Mouse (Mus musculus): ENCODE results near the gene Fgf3. TPM values are rescaled to one million over a fixed set of nuclear protein-coding genes. Genes with fewer than 3 reads are reported as not detected.
A peak's percentile ranks its signal among the peaks of the same experiment; 100 is the strongest.

Fgf3 gene
- 0.05 and 0.11 TPM in 2 replicates for polyA plus RNA-seq (2015; fragmentation: Nextera tagmentation; extraction: Ambion mirVana)

DNA sequence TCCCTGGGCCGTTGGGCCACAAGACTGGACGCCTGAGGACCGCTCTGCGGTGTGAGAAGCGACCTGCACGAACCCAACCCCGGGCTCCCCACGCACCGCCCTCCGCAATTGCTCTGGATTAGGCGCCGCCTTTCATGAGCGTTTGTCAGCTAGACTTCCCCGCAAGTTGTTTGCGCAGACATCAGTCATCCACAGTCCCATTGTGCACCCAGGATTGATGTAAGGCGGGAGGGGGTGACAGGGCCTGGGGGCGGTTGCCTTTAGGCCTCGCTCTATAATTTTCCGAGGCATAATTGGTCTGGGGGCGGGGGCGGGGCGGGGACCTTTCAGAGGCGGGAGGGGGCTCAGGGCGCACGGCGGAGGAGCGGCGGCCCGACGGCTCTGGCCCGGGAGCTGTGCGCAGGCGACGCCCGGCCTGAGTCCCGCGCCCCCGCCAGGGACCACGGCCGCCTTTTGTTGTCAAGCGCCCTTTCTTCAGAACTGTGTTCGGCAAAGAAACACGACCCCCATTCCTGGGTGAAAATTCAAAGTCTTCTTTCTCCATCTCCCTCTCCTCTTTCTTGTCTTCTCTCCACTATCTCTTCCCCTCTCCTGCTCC lies at the start of gene Fgf3:
TSS of gene Fgf3 (plus strand) at position 193 of the 598 bp plus-strand sequence.
- Histone ChIP-seq H3K9ac (ENCODE audit: low read depth, low read length) (no peak within 1 kb of the TSS), H3K27me3 (ENCODE audit: control insufficient read depth, insufficient read depth, low read depth, low read length) (peaks cover 66% of the 10 kb centered on the region), H3K9me3 (replicated peaks; ENCODE audit: control insufficient read depth, low read length) (no peaks in the 10 kb centered on the region), H3K4me1 (ENCODE audit: control insufficient read depth, low read depth, low read length) (no peaks in the 10 kb centered on the region), H3K4me3 (ENCODE audit: low read depth, low read length) (no peak within 1 kb of the TSS), H3K4me2 (ENCODE audit: low read depth, low read length) (no peak within 1 kb of the TSS), H3K27ac (ENCODE audit: low read length) (no peak within 1 kb of the TSS), H3K36me3 (ENCODE audit: control insufficient read depth, insufficient read depth) (no peaks in the 10 kb centered on the region)
- 2% methylated on average over 41 of the region's 43 CpGs for WGBS (ENCODE audit: insufficient replicate concordance)
- ATAC-seq (ENCODE audit: low read depth) = no peak

DNA sequence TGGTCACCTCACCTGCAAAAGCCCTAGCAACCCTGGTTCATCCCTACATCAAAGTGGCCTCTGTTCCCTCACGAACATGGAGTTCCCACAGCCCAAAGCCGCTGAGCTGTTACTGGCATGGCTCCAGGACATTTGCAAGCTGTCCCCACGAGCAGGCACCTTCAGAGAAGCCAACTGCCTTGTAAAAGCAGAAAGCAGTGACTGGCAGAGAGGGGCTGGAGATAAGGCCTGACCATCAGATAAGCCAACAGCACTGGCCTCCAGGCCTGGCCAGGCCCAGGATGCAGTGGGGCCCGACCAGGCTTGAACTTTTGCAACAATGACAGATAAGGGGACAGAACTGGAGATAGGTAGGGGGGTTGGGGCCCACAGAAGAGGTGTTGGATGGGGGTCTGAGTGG lies 49.3 kb upstream of the Fgf3 start:
- Histone ChIP-seq H3K27ac (ENCODE audit: low read length) (peak overlapping the region; percentile 95), H3K4me3 (ENCODE audit: low read depth, low read length) (peak overlapping the region; percentile 7), H3K9me3 (replicated peaks; ENCODE audit: control insufficient read depth, low read length) (no peaks in the 10 kb centered on the region), H3K4me1 (ENCODE audit: control insufficient read depth, low read depth, low read length) (peaks cover 63% of the 10 kb centered on the region), H3K36me3 (ENCODE audit: control insufficient read depth, insufficient read depth) (no peaks in the 10 kb centered on the region), H3K9ac (ENCODE audit: low read depth, low read length) (peak overlapping the region; percentile 13), H3K27me3 (ENCODE audit: control insufficient read depth, insufficient read depth, low read depth, low read length) (no peaks in the 10 kb centered on the region), H3K4me2 (ENCODE audit: low read depth, low read length) (peak overlapping the region; percentile 76)
- WGBS (ENCODE audit: insufficient replicate concordance) = 4% methylated on average over 4 of the region's 4 CpGs
- peak; percentile 53 for ATAC-seq (ENCODE audit: low read depth)

DNA sequence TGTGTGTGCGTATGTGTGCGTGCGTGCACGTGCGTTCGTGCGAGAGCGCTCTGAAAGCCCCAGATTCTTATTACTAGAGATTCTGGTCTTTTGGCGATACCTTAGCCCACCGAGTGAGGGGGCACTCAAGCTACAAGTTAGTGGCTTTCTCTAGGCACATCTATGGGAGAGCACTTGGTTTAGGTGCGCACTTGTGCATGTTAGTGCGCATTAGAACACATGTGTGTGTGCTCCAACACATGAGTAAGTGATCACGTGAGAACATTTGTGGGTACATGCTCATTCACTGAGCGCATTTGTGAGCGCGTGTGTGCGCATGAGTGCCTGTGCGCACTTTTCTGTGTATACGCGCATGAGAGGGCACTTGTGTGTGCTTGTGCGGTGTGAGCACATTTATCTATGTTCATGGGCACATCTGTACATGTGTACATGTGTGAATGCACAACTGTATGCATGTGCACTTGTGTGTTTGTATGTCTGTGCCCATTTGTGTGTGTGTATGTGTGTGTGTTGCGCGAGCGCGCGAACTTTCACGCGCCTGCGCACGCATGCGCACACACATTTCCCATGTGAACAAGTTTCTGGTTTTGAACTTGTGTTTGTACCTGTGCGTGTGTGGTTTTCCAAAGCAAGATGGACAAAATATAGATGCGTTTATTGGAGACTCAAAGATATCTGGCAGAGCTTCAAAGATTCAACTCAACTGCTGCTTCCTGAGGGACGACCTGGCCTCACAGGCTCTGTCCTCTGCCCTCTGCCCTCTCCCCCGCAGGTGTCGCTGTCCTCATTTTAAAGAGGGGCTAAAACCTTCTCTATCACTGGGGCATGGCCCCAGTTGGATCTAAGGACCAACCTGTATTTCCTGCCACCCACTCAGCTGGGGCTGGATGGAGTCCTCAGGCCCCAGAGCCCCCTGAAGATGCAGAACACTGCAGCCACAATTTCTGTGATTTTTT lies 48.0 kb upstream of the Fgf3 start:
- Histone ChIP-seq H3K4me1 (ENCODE audit: control insufficient read depth, low read depth, low read length) (peaks cover 51% of the 10 kb centered on the region), H3K9ac (ENCODE audit: low read depth, low read length) (no peak overlapping the region)

DNA sequence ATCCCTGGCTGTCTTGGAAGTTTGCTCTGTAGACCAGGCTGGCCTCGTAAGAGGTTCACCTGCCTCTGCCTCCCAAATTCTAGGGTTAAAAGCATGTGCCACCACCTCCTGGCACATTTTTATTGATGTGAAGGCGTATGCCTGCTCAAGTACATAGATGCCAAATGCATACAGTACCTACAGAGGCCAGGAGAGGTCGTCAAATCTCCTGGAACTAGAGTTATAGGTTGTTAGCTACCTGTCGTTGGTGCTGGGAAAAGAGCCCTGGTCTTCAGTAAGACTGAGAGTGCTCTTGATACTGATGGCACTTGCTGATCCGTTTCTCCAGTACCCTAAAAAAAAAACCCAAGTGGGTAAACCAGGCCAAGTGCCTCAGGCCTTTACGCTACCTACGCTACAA lies 46.5 kb upstream of the Fgf3 start:
- H3K36me3 ChIP-seq (ENCODE audit: control insufficient read depth, insufficient read depth) = no peaks in the 10 kb centered on the region
- no peaks in the 10 kb centered on the region; the same call in 1 of the 2 replicates for H3K27me3 ChIP-seq (ENCODE audit: control insufficient read depth, insufficient read depth, low read depth, low read length)
- H3K4me2 ChIP-seq (ENCODE audit: low read depth, low read length) = no peak overlapping the region
- no peak overlapping the region for H3K4me3 ChIP-seq (ENCODE audit: low read depth, low read length)
- no peak overlapping the region for H3K27ac ChIP-seq (ENCODE audit: low read length)
- 86% methylated on average over 7 of the region's 7 CpGs for WGBS (ENCODE audit: insufficient replicate concordance)
- peaks cover 35% of the 10 kb centered on the region for H3K4me1 ChIP-seq (ENCODE audit: control insufficient read depth, low read depth, low read length)
- no peaks in the 10 kb centered on the region for H3K9me3 ChIP-seq (replicated peaks; ENCODE audit: control insufficient read depth, low read length)
- no peak overlapping the region for H3K9ac ChIP-seq (ENCODE audit: low read depth, low read length)
- no peak for ATAC-seq (ENCODE audit: low read depth)

More for the DNA sequence above, 48.0 kb upstream of the Fgf3 start:
- H3K36me3 ChIP-seq (ENCODE audit: control insufficient read depth, insufficient read depth) = no peaks in the 10 kb centered on the region
- peak overlapping the region; percentile 76 for H3K4me2 ChIP-seq (ENCODE audit: low read depth, low read length)
- H3K27ac ChIP-seq (ENCODE audit: low read length) = peak overlapping the region; percentile 95
- no peaks in the 10 kb centered on the region; the same call in 1 of the 2 replicates for H3K27me3 ChIP-seq (ENCODE audit: control insufficient read depth, insufficient read depth, low read depth, low read length)
- ATAC-seq (ENCODE audit: low read depth) = no peak
- peak overlapping the region; percentile 1; the same call in 1 of the 2 replicates for H3K4me3 ChIP-seq (ENCODE audit: low read depth, low read length)
- 51% methylated on average over 36 of the region's 36 CpGs for WGBS (ENCODE audit: insufficient replicate concordance)
- no peaks in the 10 kb centered on the region for H3K9me3 ChIP-seq (replicated peaks; ENCODE audit: control insufficient read depth, low read length)

DNA sequence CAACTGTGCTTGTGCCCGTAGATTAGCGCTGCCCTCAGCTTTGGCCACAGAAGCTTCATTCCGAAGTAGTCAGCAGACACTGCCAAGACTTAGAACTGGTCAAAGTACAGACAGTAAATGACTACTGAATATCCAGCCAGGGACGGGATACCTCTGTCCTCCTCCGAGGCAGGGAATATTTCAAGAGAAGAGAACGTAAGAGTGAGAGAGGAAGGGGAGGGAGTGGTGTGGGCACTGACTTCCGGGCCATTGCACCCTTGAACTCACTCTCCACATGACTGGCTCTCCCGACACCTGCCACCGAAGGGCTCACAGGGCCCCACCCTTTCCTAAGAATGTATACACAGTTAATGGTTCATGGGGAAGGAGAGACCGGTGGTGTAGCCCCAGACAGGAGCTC lies 44.6 kb upstream of the Fgf3 start:
- ATAC-seq (ENCODE audit: low read depth) = no peak
- no peak overlapping the region for H3K4me2 ChIP-seq (ENCODE audit: low read depth, low read length)
- WGBS (ENCODE audit: insufficient replicate concordance) = 64% methylated on average over 10 of the region's 10 CpGs

DNA sequence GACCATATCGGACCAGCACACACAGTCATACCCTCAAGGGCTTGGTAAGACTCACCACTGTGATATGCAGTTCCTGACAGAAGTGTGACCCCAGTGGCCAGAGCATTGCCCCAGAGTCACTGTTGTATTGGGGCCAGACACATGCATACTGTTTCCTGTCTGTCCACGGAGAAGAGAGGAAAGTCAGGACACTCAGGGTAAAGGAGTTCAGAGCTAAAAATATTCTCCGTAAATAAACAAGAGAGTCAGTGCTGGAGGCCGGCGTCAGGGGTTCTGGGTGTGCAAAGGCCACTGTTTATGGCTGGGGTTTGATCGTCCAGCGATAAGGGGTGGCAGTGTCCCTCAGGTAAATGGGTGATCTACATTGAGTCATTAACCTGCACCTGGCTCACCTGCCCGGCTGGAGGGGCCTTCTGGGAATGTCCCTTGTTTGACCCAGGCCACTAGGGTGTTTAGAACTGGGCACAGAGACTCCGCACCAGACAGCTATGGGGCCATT lies 41.9 kb upstream of the Fgf3 start:
- H3K4me3 ChIP-seq (ENCODE audit: low read depth, low read length) = no peak overlapping the region
- no peak for ATAC-seq (ENCODE audit: low read depth)
- H3K9me3 ChIP-seq (replicated peaks; ENCODE audit: control insufficient read depth, low read length) = no peaks in the 10 kb centered on the region

More for the DNA sequence above, 44.6 kb upstream of the Fgf3 start:
- no peaks in the 10 kb centered on the region for H3K36me3 ChIP-seq (ENCODE audit: control insufficient read depth, insufficient read depth)
- no peak overlapping the region for H3K27ac ChIP-seq (ENCODE audit: low read length)
- no peaks in the 10 kb centered on the region for H3K9me3 ChIP-seq (replicated peaks; ENCODE audit: control insufficient read depth, low read length)
- no peaks in the 10 kb centered on the region; the same call in 1 of the 2 replicates for H3K27me3 ChIP-seq (ENCODE audit: control insufficient read depth, insufficient read depth, low read depth, low read length)
- H3K9ac ChIP-seq (ENCODE audit: low read depth, low read length) = no peak overlapping the region
- peaks cover 19% of the 10 kb centered on the region for H3K4me1 ChIP-seq (ENCODE audit: control insufficient read depth, low read depth, low read length)
- no peak overlapping the region for H3K4me3 ChIP-seq (ENCODE audit: low read depth, low read length)

DNA sequence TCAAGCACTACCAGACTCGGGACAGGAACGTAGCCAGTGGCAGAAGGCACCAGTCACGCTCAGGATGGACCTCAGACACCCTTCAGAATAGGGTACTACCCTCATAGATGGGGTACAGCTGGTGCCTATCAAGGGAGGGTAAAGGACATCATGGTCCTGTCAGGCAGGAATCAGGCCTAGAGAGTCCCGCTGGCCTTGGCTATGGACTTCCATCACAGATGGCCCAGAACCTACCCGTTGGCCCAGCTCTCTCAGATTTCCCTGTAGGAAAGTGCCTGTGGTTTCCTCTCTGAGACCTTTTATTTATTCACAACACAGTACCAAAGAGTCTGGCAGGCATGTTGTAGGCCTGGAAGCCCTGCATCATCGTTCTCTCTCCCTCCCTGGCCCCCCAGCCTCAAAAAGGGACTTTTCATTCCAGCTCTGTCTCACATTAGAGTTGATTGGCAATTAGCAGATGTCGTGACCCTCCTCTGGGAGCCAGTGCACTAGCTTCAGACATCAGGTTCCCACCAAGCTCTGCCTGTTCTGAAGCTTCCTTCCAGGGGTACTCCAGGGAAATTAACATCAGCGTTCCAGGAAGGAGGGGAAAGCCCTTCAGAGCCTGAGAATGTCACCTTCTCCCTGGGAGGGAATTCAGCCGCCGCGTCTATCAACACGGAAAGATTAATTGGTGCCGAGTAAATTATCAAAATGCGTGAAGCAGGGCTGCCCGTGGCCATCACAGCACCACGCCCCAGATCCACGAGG lies 40.7 kb upstream of the Fgf3 start:
- H3K4me1 ChIP-seq (ENCODE audit: control insufficient read depth, low read depth, low read length) = no peaks in the 10 kb centered on the region; the same call in 1 of the 2 replicates
- no peak overlapping the region for H3K9ac ChIP-seq (ENCODE audit: low read depth, low read length)
- H3K27me3 ChIP-seq (ENCODE audit: control insufficient read depth, insufficient read depth, low read depth, low read length) = no peaks in the 10 kb centered on the region; the same call in 1 of the 2 replicates
- ATAC-seq (ENCODE audit: low read depth) = no peak
- no peaks in the 10 kb centered on the region for H3K36me3 ChIP-seq (ENCODE audit: control insufficient read depth, insufficient read depth)
- WGBS (ENCODE audit: insufficient replicate concordance) = 68% methylated on average over 17 of the region's 17 CpGs
- no peak overlapping the region for H3K4me2 ChIP-seq (ENCODE audit: low read depth, low read length)
- H3K9me3 ChIP-seq (replicated peaks; ENCODE audit: control insufficient read depth, low read length) = no peaks in the 10 kb centered on the region
- no peak overlapping the region for H3K4me3 ChIP-seq (ENCODE audit: low read depth, low read length)
- H3K27ac ChIP-seq (ENCODE audit: low read length) = no peak overlapping the region

More for the DNA sequence above, 41.9 kb upstream of the Fgf3 start:
- Histone ChIP-seq H3K9ac (ENCODE audit: low read depth, low read length) (no peak overlapping the region), H3K27me3 (ENCODE audit: control insufficient read depth, insufficient read depth, low read depth, low read length) (no peaks in the 10 kb centered on the region; the same call in 1 of the 2 replicates), H3K36me3 (ENCODE audit: control insufficient read depth, insufficient read depth) (no peaks in the 10 kb centered on the region), H3K4me2 (ENCODE audit: low read depth, low read length) (no peak overlapping the region), H3K27ac (ENCODE audit: low read length) (no peak overlapping the region), H3K4me1 (ENCODE audit: control insufficient read depth, low read depth, low read length) (no peaks in the 10 kb centered on the region; the same call in 1 of the 2 replicates)
- 58% methylated on average over 9 of the region's 9 CpGs for WGBS (ENCODE audit: insufficient replicate concordance)

DNA sequence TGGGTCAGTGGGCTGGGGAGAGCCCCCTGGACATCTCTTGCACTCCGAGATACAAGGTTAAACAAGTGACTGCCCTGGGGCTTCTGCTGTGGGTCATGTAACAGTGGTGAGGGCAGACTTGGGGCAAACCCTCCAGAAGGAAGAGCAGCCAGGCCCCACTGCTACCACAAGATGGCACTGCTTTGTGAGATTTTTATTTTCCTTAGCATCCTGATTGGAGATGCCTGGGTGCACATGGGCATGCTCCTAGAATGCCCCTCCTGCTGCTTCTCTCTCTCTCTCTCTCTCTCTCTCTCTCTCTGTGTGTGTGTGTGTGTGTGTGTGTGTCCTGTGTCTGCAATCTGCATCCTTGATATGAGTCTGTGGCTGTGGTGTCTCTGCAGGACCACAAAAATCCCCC lies 39.4 kb upstream of the Fgf3 start:
- no peaks in the 10 kb centered on the region for H3K9me3 ChIP-seq (replicated peaks; ENCODE audit: control insufficient read depth, low read length)
- no peaks in the 10 kb centered on the region for H3K36me3 ChIP-seq (ENCODE audit: control insufficient read depth, insufficient read depth)
- no peak for ATAC-seq (ENCODE audit: low read depth)
- no peaks in the 10 kb centered on the region; the same call in 1 of the 2 replicates for H3K27me3 ChIP-seq (ENCODE audit: control insufficient read depth, insufficient read depth, low read depth, low read length)
- H3K27ac ChIP-seq (ENCODE audit: low read length) = no peak overlapping the region
- no peak overlapping the region for H3K4me3 ChIP-seq (ENCODE audit: low read depth, low read length)
- no peak overlapping the region for H3K4me2 ChIP-seq (ENCODE audit: low read depth, low read length)
- no peak overlapping the region for H3K9ac ChIP-seq (ENCODE audit: low read depth, low read length)
- no peaks in the 10 kb centered on the region; the same call in 1 of the 2 replicates for H3K4me1 ChIP-seq (ENCODE audit: control insufficient read depth, low read depth, low read length)
- WGBS (ENCODE audit: insufficient replicate concordance) = 50% methylated on average over 1 of the region's 1 CpGs
